Mouse (Mus musculus) left cerebral cortex, adult 11 months (tissue): ENCODE measurements around the gene Ccdc86.

Experiments used
- DNase-seq: peaks from one replicate; pipeline ENCODE4 v3.0.0; 2022; ENCODE audit warnings: low spot score

The Ccdc86 gene

DNA sequence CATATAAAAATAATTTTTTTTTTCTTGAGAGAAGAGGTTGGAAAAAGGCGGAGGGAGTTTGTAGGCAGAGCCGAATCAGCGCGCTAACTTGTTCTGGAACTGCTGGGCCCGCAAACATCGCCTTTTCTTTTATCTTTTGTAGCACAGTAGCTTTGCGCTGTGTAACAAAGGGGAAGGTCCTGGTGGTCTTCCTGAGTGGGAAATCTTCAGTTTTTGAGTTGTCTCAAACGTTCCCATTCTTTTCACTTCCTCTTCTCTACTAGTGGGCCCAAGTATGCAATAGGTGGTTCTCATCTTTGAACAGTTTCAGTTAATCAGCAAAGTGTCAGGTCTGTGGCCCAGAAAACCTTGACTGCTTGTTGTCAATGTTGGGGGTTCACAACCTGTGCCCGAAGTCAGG lies 492 bp upstream of the Ccdc86 start:
- DNase-seq: no peak

DNA sequence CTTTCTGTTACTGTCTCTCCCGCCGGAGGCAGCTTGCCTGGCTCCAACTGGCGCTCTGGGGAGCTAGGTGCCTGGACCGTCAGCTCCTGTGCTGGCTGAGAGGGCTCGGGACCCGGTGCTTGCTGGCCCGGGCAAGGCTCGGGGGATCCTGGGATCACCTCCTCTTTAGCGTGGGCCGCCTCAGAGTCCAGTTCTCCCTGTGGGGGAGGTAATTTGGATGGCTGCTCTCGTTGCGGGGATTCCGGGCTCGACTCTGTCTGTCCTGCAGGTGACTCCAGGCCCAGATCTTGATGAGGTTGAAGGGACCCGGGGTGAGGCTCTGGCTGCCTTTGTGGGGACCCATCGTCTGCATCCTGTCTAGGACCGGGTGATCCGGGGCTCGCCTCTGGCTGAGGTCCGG lies 650 bp downstream of the Ccdc86 start:
- no peak for DNase-seq

DNA sequence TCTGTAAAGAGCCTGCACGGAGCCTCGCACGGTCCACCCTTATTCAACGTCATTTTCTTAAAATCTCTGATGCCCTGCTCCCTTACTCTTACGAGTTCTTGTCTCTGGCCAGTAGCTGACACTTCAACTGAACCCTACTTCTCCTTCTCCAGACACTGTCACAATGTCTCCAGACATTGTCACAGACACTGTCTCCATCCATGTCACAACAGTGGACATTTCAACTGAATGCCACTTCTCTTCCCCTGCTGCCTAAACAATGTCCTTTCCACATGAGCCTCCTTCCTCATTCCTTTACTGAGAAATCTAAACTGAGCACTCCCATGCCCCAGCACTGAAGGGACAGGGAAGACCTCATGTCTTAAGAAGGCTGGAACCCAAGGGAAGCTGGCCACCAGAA lies 1.8 kb downstream of the Ccdc86 start:
- no peak for DNase-seq

DNA sequence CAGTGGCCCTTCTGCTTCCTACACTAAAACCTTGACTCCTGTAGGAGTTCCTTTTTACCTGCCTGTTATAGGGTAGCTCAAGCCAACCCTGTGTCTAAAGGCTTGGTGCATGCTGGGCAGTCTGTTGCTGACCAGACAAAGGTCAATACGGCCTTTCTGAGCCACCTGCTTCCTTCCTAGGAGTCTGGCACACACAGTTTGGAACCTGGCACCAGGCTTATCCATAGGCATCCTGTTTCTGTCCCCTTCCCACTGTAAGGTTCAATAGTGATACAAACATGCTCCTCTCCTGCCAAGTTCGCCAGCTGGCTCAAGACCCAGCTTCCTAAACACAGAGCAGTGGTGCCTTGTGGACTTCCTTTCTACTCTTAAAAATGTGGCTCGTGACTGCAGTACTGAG lies 2.6 kb downstream of the Ccdc86 start:
- DNase-seq: no peak

DNA sequence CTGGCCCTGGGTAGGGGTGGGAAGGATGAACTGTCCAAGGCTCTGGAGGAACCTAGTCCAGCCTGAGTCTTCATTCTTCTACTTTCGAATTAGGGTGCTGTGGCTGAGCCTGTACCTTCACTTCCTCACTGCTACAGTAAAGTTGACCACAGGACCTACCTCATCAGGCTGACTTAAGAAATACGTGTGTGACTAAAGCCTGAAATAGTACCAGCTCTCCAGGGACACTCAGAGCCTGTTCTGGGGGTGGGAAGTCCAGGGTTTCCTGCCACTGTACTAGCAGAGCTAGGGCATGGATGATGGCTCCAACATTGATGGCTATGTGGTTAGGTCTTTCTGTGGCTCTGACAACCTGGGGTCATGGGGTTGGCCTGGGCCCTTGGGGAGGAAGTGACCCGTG lies 5.1 kb downstream of the Ccdc86 start:
- DNase-seq: no peak

DNA sequence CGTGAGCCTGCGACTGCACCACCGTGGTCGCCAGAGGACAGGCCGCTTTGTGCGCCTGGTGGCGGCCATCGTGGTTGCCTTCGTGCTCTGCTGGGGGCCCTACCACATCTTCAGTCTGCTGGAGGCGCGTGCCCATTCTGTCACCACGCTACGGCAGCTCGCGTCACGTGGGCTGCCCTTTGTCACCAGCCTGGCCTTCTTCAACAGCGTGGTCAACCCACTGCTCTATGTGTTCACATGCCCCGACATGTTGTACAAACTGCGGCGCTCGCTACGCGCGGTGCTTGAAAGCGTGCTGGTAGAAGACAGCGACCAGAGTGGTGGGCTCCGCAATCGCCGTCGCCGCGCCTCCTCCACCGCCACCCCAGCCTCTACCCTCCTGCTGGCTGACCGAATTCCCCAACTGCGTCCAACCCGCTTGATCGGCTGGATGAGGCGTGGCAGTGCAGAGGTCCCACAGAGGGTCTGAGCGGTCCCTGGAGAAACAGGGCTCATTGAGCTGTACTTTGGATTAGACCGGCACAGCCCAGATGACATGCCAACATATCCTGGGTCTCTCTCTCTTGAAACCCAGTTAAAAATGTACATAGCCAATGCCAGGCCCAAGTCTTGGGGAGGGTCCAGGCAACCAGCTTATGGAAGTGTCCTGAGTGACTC lies 8.1 kb downstream of the Ccdc86 start:
- DNase-seq: no peak

DNA sequence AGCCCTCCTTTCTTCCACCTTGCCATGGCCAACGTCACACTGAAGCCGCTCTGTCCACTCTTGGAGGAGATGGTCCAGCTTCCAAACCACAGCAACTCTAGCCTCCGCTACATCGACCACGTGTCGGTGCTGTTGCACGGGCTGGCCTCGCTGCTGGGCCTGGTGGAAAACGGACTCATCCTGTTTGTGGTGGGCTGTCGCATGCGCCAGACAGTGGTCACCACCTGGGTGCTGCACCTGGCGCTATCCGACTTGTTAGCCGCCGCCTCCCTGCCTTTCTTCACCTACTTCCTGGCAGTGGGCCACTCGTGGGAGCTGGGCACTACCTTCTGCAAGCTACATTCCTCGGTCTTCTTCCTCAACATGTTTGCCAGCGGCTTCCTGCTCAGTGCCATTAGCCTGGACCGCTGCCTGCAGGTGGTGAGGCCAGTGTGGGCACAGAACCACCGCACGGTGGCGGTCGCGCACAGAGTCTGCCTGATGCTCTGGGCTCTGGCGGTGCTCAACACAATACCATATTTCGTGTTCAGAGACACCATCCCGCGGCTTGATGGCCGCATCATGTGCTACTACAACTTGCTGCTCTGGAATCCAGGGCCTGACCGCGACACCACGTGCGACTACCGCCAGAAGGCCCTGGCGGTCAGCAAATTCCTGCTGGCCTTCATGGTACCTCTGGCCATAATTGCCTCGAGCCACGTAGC lies 8.8 kb downstream of the Ccdc86 start:
- DNase-seq: no peak

DNA sequence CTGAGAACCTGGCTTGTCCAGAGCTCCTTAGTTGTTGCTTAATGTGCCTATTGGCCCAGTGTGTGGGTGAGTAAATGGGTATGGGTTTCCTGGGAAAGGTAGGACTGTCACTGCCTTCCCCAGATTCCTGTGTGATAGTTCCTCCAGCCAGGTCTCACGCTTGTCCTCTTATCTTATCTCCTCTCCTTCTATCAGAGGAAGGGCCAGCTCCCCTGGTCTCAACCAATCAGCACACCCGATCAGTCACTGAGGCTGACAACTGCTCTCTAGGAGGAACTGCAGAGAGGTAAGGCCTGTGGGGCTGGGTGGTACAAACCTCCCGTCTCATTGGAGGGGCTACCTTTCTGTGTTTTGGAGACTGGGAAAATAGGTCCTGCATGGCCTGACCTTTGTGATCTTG lies 10.3 kb downstream of the Ccdc86 start:
- DNase-seq: no peak

DNA sequence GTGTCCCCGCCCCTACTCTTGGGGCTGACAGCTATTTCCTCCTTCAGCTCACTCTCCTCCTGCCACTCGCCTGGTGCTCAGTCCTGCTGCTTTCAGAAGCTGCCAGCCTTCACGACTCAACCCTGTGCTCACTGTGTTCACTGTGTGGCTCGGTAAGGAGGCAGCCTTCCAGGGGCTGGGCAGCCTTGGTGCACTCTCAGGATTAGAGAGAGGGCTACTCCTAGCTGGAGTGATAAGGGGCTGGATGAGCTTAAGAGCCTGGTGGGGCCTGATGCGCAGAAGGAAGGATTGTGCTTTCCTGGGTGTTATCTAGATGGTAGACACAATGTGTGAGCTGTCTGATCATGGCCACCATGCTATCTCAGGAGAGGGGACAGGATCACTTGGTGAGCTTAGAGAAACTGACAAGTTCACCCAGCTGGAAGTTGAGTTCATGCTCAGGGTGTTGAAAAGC lies 11.9 kb downstream of the Ccdc86 start, which contains the start of gene Ptgdr2:
TSS of gene Ptgdr2 (plus strand) at position 51 of the 454 bp plus-strand sequence.
- DNase-seq: no peak

DNA sequence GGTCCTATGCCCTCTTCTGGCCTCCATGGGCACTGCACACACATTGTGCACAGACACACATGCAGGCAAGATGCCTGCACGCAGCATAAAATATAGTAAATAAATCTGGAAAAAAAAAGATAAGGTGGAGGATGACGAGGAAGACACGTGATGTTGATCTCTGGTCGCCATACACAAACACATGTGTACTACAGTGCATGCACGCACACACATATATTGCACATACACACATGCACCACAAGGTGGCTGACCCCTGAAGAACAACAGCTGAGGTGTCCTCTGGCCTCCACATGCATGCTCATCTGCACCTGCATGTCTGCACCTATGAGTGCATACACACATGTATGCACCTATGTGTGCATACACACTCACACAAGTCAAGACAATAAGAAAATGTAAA lies 13.0 kb downstream of the Ccdc86 start:
- no peak for DNase-seq

DNA sequence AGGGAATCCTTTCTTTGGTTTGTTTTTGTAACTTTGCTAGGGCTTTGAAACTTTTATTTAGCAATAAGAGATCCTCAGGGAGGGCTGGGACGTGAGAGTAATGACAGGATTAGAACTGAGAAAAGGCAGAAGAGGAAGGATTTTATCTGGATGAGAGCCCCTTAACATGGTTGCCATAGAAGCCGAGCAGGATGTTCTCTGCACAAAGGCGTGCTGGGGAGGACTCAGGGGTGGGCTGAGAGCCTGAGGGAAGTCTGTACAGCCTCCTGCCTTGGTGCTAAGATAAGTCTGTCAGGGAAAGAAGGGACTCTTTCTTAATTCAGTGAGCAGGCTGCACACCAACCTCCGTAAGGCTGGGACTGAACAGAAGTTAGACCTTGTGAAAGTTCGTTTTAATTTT lies 14.0 kb downstream of the Ccdc86 start:
- DNase-seq: no peak

DNA sequence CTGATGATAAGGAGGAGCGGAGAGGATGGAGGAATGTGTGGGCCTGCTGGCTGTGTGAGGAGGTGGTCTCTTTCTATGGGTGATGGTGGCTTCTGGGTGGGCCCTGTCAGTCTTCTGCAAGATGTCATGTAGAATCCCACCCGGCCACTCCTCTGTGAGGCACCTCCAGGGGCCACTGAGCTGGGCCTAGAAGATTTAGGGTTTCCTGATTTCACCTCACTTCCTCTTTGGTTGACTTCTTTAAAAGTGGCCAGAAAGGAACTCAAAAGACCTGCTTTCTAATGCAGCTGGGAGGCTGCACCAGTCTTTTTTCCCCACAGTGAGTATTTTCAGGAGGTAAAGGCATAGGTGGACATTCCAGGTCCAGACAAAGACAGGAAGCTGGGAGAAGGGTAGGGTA lies 18.4 kb downstream of the Ccdc86 start:
- no peak for DNase-seq

DNA sequence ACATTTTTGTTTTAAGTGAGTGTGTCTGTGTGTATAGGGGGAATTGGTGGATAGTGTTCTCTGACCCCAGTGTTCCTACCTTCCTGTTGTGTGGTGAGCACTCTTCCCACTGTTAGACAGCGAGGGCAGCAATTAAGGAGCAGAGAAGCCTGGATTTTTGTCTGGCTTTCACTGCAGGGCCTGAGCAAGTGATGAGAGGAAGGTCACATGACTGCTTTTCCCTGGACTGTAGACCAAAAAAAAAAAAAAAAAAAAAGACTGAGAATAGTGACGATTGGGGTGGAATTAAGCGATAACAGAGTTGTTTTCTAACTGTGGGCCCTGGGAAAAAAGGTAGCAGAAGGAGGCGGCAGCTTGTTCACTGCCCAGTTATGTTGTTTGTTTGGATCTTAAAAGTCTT lies 22.4 kb downstream of the Ccdc86 start:
- no peak for DNase-seq

DNA sequence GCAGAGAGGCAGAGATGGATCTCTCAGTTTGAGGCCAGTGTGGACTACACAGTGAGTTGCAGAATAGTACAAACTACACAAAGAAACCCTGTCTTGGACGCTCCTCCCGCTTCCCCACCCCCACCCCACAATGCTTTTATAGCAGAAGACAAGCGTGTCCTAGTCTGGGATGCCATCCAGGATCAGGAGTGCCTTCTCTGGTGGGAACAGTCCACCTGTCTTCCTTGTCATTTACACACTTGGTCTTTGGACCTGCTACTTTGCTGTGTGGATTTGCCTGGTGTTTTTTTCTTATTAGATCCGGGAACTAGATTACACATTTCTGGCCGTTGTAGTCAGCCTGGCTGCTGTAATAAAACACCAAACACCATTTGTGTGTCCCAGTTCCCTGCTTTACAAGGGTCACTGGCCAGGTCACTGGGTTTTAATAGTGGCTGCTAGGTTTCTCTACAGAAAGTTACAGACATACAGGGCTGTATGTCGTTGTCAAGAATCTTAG lies 22.9 kb downstream of the Ccdc86 start:
- no peak for DNase-seq

DNA sequence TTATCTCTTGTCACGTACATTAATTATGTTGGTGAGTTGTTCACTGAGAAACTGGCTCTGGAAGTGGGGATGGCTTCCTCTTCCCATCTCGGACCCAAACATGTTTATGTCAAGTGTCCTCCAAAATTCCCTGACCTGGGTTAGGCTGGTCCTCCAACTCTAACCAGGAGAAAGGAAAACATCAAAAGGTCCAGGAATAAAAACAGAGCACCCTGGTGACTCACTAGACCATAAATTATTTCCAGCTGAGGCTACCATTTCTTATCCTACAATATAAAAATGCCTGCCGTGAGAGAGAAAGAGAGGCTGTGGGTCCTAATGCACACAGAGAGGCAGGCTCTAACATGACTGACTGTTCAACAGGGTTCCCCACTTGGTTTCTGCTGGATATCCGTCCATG lies 24.8 kb downstream of the Ccdc86 start:
- no peak for DNase-seq

DNA sequence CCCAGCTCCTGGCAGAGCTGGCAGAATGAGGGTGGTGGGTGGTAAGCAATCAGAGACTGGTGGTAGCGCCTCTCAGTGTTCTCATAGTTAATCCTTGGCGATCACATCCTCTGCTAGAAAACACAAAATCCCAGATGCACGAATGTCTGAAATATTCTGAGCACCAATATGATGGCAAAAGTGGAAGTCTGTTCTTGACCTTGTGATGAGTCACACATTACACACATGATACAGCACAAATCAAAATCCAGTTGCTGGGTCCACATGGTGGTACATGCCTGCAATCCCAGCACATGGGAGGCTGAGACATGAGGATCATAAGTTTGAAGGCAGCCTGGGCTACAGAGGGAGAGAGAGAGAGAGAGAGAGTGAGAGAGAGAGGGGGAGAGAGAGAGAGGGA lies 28.0 kb downstream of the Ccdc86 start:
- DNase-seq: no peak

DNA sequence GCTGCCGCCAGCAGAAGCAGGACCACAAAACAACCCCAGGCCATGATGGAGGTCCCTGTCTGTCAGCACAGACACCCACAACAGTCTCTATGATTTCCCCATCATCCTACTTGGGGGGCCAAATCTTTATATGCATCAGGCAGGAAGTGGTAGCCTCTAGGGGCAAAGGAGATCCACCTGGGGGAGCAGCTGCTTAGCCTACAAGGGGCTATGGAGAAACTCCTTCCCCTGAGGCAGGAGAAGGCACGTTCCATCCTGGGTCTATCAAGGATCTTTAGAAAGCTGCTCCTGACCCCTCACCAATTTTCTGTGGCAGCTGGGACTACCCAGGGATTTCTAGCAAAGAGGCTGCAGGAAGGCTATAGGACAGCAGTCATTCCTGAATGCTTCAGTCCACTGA lies 28.5 kb downstream of the Ccdc86 start, which contains the start of gene Zp1:
TSS of gene Zp1 (minus strand) at position 101 of the 400 bp plus-strand sequence.
- DNase-seq: no peak

DNA sequence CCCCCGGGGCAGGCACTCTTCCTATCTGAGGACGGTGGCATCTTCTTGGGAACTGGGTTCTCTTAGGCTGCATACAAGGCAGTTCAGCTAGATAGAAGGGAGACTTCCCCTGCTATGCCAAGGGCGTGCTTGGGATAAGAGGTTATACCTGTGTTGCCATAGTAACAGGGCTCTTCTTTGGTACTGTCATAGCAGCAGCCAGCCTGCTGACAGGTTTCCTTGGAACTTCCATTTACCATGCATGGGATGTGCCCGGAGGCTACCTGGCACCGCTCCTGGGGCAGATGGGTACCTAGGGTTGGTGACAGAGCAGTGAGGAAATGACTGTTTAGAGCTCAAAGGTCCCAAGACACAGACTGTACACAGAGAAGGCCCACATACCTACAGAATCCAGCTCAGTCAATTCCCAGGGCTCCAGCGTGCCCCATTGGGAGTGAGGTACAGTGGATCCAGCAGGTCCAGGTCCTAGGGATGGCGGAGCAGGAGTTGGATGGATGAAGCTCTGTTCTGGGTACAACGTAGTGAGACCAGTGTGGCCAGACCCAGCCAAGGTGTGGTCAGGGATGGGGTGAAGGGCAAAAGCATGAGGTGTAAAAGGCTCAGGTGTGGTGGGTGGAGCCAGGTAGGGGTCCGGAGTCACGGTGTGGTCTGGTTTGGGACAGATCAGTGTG lies 30.6 kb downstream of the Ccdc86 start:
- no peak for DNase-seq

DNA sequence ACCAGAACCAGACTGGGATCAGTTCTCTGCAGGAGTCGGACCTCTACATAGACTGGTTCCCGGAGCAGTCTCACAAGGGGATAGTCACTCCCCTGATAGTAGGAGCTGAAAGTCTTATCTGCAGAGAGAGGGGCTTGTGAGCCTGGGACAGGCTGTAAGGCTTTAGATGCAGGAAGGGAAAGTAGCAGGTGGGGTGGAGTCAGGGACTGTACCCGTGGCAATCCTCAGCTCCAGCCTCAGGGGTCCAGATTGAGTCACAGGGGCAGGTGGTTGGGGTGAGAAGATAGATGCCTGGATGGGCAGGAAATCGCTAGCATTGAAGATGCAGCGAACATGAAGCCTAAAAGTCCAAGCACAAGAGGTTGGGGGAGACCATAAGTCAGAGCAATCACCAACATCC lies 32.6 kb downstream of the Ccdc86 start:
- no peak for DNase-seq

DNA sequence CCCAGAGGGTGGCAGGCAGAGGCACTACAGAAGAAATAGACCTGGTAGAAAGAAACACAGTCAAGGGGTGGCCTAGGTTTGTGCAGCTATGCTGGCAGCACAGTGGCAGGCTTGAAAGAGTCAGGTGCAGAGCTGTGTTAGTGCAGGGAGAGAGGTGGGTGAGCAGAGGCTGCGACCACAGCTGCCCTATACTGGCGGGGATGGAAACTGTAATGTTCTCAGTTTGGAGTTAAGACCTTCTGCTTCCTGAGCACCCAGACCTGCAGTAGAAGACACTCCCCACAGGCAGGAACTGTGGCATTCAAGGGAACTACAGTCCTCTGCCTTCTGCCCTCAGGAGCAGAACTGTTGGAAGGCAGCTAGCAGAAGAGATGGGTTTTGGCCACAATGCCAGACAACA lies 34.2 kb downstream of the Ccdc86 start:
- DNase-seq: no peak

DNA sequence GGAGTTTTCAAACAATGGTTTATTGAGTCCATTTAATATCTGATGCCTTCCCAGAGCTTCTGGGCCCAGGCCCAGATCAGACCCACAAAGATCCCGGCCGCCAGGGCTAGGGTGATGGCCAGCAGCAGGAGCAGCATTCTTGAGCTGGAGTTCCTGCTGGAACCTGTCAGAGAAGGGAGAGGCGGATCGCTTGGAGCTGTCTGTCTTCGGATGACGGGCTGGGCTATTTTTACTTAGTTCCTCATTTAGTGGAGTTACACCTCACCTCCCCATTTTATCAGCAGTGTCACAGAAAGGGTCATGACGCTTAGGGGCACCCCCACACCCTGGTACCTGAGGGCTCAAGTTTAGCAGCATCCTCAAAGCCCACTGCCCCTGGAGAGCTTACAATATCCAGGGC lies 34.8 kb downstream of the Ccdc86 start:
- DNase-seq: no peak

DNA sequence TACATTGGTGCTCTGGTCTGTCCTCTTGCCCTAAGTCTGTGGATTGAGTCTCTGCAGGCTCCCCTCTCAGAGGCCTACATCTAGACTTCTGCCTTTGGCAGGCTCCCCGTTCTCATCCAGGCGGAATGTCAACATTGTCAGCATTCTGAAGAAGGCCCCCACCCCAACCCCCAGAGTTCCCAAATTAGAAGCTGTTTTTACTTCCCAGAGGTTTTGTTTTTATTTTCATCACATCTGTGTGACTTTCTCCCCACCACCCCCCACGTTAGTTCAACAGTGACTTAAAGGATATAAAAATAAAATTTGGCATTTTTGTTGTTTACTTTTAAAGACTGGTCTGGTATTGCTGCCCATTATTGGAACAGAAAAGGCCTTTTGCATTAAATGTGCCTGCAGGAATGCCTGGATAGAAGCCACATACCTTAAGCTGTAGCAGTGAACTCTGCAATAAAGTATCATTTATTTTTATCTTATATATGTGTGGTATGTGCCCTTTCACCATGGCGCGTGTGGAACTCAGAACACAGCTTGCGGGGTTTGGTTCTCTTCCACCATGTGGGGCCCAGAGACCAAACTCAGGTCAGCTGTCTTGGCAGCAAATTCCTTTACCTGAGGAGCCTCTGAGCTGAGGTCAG lies 39.9 kb downstream of the Ccdc86 start:
- no peak for DNase-seq

DNA sequence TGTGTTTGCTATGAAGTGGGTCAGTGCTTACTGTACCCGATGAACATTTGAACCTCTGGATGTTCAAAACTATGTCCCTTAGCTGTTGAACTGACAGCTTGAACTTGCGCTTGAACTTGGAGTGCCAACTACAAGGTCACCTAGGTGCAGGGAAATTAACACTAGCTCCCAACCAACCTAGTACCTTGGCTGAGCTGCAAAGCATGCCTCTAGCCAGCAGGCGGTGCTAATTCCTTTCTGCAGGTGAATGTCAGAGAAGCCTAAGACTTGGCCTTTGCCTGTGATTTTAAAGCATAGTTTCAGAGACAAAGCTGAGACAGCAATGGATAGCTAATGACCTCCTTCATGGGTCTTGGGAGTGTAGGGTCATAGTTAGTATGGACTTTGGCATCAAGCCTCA lies 41.2 kb downstream of the Ccdc86 start:
- no peak for DNase-seq
